Mouse (Mus musculus) CH12.LX (cell line): ENCODE data around the gene Tmem117.

Experiments used
- CTCF ChIP-seq, 2 experiments: IDR thresholded peaks in 1 of 2; conservative IDR thresholded peaks in 1 of 2; 2 replicates each; pipeline ENCODE4 v1.5.1; 2011 to 2012; ENCODE audit warnings: low read depth in 2 of 2, low read length in 2 of 2, improper control_type of control experiment in 1 of 2, inconsistent platforms in 1 of 2, mild to moderate bottlenecking in 1 of 2, moderate library complexity in 1 of 2
- EP300 ChIP-seq: IDR thresholded peaks from 2 replicates; pipeline ENCODE4 v1.6.1; 2011; ENCODE audit warnings: low read length, improper control_type of control experiment
- GABPA ChIP-seq: IDR thresholded peaks from 2 replicates; pipeline ENCODE4 v1.6.1; 2012; ENCODE audit warnings: low read depth, low read length, improper control_type of control experiment, inconsistent platforms; ENCODE audit not compliant: insufficient replicate concordance
- MAFK ChIP-seq: IDR thresholded peaks from 2 replicates; pipeline ENCODE4 v1.6.1; 2011; ENCODE audit warnings: low read length, improper control_type of control experiment; ENCODE audit not compliant: insufficient replicate concordance
- POLR2AphosphoS2 ChIP-seq: IDR thresholded peaks from 2 replicates; pipeline ENCODE4 v1.6.1; 2011; ENCODE audit warnings: low read depth, low read length, improper control_type of control experiment
- UBTF ChIP-seq: IDR thresholded peaks from 2 replicates; pipeline ENCODE4 v1.6.1; 2012; ENCODE audit warnings: low read depth, mild to moderate bottlenecking, inconsistent platforms, low read length, improper control_type of control experiment, moderate library complexity
- USF1 ChIP-seq: IDR thresholded peaks from 2 replicates; pipeline ENCODE4 v1.6.1; 2014; ENCODE audit warnings: low read depth, mild to moderate bottlenecking, inconsistent platforms, low read length, improper control_type of control experiment
- ZKSCAN1 ChIP-seq: IDR thresholded peaks from 2 replicates; pipeline ENCODE4 v1.6.1; 2012; ENCODE audit warnings: low read depth, inconsistent platforms, low read length, improper control_type of control experiment, borderline replicate concordance

DNA sequence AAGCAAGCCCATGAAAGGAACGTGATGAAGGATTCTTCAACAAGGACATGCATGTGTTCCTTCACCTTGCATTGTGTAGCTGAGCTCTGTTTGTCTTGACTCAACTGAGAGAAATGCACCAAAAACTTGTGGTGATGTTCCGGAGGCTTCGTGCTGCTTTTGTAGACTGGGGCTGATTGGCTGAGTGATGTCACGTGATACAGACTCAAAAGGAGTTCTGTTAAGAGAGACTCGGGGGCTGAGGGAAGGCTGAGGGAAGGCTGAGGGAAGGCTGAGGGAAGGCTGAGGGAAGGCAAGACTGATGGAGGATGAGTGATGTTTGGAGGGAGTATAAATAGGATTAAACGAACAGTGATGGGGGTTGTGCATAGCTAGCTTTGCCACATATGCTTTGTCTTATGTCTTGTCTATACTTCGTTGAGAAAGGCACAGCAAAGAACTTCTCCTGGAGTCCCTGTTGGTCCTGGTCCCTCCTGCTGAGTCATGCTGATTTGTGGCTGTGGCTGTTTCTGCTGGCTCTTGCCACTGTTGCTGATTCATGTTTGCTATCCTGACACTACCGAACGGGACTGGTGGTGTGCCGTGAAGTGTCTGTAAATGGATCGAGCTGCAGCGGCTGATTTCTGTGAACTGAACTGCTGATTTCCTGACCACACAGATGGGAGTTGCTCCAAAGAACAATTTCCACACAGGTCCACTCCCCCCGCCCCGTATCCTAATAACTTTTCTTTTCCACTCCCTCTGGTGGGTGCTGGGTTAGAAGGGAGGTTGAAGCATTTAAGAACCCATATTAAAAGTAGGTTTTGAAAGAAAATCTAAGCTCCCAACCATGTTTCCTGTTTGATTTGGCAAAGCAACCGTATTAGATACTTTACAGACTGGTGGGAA, 185.4 kb downstream of the Tmem117 start:
- TF ChIP-seq MAFK (no peak), EP300 (no peak), CTCF (conservative IDR thresholded peaks at IDR 0.05 in 1 of 2, IDR thresholded peaks at IDR 0.05 in 1 of 2; ENCODE audit: low read depth in 2 of 2, low read length in 2 of 2) (no peak), USF1 (no peak), POLR2AphosphoS2 (no peak), GABPA (no peak), ZKSCAN1 (no peak), UBTF (no peak)
